Mouse (Mus musculus) neural tube, embryonic 10.5 days (tissue): ENCODE measurements around the gene Commd6.

Source experiments
- DNase-seq: peaks from one replicate; pipeline ENCODE4 v3.0.0-alpha.2; 2017; ENCODE audit warnings: low spot score; ENCODE audit errors: extremely low spot score

The Commd6 gene

GRCm38 (mm10) chr14:101640153-101640843 is at the start of gene Commd6:
TSS of gene Commd6 (minus strand) at chr14:101640686.
- peak; percentile 94 for DNase-seq

GRCm38 (mm10) chr14:101688406-101688805 is 47.9 kb upstream of the Commd6 start:
- no peak for DNase-seq

- DNase-seq: no peak
Measured at GRCm38 (mm10) chr14:101687696-101688095, 47.2 kb upstream of the Commd6 start.

GRCm38 (mm10) chr14:101672226-101672625 is 31.7 kb upstream of the Commd6 start:
- no peak for DNase-seq

- no peak for DNase-seq
Measured at GRCm38 (mm10) chr14:101668626-101669025, 28.1 kb upstream of the Commd6 start.

- no peak for DNase-seq
Measured at GRCm38 (mm10) chr14:101666536-101666935, 26.1 kb upstream of the Commd6 start.

GRCm38 (mm10) chr14:101666056-101666455 is 25.6 kb upstream of the Commd6 start:
- DNase-seq: no peak

- DNase-seq: no peak
Measured at GRCm38 (mm10) chr14:101664274-101664673, 23.8 kb upstream of the Commd6 start.

- DNase-seq: no peak
Measured at GRCm38 (mm10) chr14:101661654-101662412, 21.3 kb upstream of the Commd6 start.

- no peak for DNase-seq
Measured at GRCm38 (mm10) chr14:101656307-101656706, 15.8 kb upstream of the Commd6 start.

- DNase-seq: no peak
Measured at GRCm38 (mm10) chr14:101654526-101654909, 14.0 kb upstream of the Commd6 start.

GRCm38 (mm10) chr14:101653581-101654525 is 13.4 kb upstream of the Commd6 start, which contains the start of gene Uchl3:
TSS of gene Uchl3 (plus strand) at chr14:101653967.
- DNase-seq: peak; percentile 99

GRCm38 (mm10) chr14:101652571-101652970 is 12.1 kb upstream of the Commd6 start:
- no peak for DNase-seq

GRCm38 (mm10) chr14:101650551-101650950 is 10.1 kb upstream of the Commd6 start:
- no peak for DNase-seq

GRCm38 (mm10) chr14:101644948-101645347 is 4.5 kb upstream of the Commd6 start:
- no peak for DNase-seq

- DNase-seq: no peak
Measured at GRCm38 (mm10) chr14:101637381-101637780, 3.1 kb downstream of the Commd6 start.

GRCm38 (mm10) chr14:101635765-101636164 is 4.7 kb downstream of the Commd6 start:
- DNase-seq: no peak

GRCm38 (mm10) chr14:101630548-101630947 is 9.9 kb downstream of the Commd6 start:
- DNase-seq: no peak

GRCm38 (mm10) chr14:101617680-101618079 is 22.8 kb downstream of the Commd6 start:
- DNase-seq: no peak

GRCm38 (mm10) chr14:101616178-101616577 is 24.3 kb downstream of the Commd6 start:
- DNase-seq: no peak

- DNase-seq: no peak
Measured at GRCm38 (mm10) chr14:101613206-101613605, 27.3 kb downstream of the Commd6 start.

- DNase-seq: no peak
Measured at GRCm38 (mm10) chr14:101610701-101611100, 29.8 kb downstream of the Commd6 start.
